Mouse (Mus musculus) frontal cortex, postnatal 36 days (tissue): ENCODE measurements around the gene Rasl2-9.
"Not testable (repeated sequence)": the region's sequence is repeated elsewhere in the genome, so short reads cannot be mapped to it uniquely, and the experiment has no call there.

Experiments used
- DNase-seq, 2 experiments: peaks; one replicate each; pipeline ENCODE4 v3.0.0; 2022; ENCODE audit warnings: low spot score in 2 of 2

Gene Rasl2-9

GRCm38 (mm10) chr7:5080815-5081214 is 44.9 kb downstream of the Rasl2-9 start:
- DNase-seq = no peak

GRCm38 (mm10) chr7:5080010-5080751 is 45.6 kb downstream of the Rasl2-9 start, which contains the start of gene Epn1:
Gene Epn1 (plus strand): TSS chr7:5080235.
- peak; percentile 97 for DNase-seq

DNA sequence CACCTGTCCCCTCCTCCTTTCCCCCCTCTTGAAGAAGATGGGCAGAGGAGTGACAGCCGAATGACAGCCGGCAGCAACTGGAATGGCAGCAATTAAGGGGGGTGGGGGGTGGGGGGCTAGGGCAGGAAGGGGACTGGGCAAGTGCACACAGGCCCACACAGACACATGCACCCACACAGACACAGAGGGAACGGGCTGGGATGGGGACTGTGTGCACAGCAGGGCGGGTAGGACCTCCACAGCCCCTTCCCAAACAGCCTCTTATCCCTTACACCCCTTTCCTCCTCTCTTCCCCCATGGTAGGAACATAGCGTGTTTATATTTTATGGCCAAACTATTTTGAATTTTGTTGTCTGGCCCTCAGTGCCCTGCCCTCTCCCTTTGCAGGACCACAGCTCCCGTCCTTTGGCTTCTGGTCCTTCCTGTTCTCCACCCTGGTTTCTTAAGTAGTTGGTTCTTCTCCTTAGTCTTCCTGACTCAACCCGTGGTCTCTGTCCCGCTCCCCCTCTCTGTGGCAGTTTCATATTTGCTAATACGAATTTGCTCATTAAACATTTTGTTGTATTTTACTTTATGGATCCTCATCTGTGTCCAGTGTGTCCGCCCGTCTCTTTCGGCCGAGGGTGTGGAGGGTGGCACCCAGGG is 46.3 kb downstream of the Rasl2-9 start:
- DNase-seq = not testable (repeated sequence)

DNA sequence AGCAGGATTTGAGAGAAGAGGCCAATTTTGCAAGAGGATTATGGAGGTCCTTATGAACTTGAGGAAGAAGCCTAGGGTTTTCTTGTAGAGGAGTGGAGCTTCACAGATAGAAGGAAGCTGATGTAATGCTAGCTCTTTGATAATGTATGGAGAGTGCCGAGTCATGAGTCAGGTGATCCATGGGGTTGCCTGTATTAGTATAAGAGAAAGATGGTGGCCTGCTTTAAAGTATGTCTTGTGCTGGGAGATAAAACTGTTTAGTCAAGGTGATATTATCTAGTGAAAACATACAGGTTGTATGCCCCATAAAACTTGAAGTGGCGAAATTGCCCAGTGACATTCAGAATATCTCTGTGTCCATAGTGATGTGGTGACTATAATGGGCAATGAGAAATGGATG is 48.8 kb downstream of the Rasl2-9 start:
- DNase-seq = no peak

GRCm38 (mm10) chr7:5074984-5075383 is 50.8 kb downstream of the Rasl2-9 start:
- DNase-seq = no peak
